Mouse (Mus musculus) megakaryocyte, adult 5-6 weeks (primary cell): ENCODE results near the gene Gm37240. TPM values are rescaled to one million over a fixed set of nuclear protein-coding genes. Genes with fewer than 3 reads are reported as not detected.
"Not testable (repeated sequence)": the region's sequence is repeated elsewhere in the genome, so short reads cannot be mapped to it uniquely, and the experiment has no call there.

Source experiments
- ATAC-seq: 2 replicates; pipeline ENCODE4 v1.8.0; 2016; ENCODE audit warnings: mild to moderate bottlenecking, inconsistent platforms; ENCODE audit not compliant: poor library complexity, severe bottlenecking
- total RNA-seq, 2 experiments: library from RNA; stranded (forward) in 1 of 2; stranded (reverse) in 1 of 2; fragments of 153-499, 151-499 nt in 1 of 2; fragments of 221-1000, 200-1000 nt in 1 of 2; gene quantifications; 2 replicates each; pipeline versions ENCODE4 v1.2.3 to v1.2.4; 2015 to 2017

The Gm37240 gene
- total RNA-seq, 2 experiments from 2014 or later: 0.07 to 0.15 TPM

DNA sequence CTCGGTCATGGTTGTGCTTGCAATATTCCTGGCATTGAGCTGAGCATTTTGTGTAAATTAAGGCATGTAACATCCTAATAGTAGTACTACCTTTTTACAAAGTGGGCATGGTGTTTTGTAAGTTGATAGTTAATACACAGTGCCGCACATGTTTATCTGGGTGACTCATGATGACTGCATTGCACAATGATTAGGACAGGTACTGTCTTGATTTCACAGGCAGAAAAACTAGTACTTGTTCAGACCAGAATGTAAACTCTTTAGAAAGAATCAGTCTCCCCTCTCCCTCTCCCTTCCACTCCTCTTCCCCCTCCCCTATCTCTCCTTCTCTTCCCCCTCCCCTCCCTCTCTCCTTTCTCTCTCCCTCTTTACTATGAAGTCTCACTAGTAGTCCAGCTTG lies 1284.6 kb downstream of the Gm37240 start:
- ATAC-seq: no peak

- no peak for ATAC-seq
Observed at GRCm38 (mm10) chr3:84601870-84602495, 1285.3 kb downstream of the Gm37240 start.

- ATAC-seq: no peak
Observed at GRCm38 (mm10) chr3:84598756-84599155, 1288.6 kb downstream of the Gm37240 start.

DNA sequence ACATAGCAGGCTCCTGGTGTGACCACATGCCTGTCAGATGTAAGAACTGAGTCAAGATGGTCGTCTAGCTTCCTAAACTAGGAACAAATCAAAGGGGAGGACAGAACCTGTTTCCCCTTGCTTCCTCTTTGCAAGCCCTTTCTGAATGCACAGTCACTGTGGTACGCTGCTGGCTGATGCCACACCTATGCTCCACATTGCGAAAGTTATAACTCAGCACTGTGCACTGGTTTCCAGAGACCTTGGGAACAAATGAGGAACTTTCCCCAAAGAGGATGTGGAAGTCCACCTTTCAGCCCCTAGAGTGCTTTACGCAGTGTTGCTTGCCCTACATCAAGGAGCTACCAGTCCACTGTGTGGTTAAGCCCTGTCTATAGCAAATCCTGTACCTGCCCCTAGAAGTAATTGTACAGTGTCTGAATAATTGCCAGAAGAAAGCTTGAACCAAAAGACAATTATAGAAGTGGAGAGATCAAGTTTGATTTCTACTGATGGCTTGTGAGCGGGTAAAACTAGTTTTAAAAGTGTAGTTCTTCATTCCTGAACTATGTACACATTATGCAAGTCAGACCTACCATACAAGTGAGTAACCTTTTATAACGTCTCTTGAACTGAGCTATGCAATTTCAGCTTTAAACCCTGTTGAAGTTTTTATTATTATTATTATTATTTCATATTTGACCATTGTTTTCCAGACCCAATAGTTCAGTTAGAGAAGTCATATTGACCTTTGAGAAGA lies 1289.2 kb downstream of the Gm37240 start:
- ATAC-seq: peak; percentile 97

DNA sequence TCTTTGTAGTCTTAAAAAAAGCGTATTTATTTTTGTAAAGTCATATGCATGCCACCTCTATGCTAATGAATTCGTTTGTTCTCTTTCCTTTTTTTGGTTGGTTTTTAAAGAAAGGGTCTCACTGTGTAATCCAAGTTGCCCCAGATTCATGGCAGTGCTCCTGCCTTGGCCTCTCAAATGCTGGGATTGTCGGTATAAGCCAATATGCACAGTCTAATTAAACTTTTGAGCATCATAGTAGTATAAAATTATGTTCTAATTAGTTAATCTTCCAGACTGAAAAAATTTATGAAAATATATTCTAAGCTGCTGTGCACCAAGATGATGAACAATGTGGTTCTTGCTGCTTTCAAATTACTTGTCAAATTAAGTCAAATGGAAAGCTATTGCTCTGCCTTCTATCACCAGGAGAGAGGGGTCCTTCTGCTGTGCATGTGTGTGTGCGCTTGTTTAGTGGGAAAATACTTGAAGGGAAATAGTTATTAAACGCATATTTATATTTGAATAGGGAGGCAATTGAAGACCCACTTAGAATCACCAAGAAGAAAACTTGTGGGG lies 1291.6 kb downstream of the Gm37240 start:
- no peak for ATAC-seq

DNA sequence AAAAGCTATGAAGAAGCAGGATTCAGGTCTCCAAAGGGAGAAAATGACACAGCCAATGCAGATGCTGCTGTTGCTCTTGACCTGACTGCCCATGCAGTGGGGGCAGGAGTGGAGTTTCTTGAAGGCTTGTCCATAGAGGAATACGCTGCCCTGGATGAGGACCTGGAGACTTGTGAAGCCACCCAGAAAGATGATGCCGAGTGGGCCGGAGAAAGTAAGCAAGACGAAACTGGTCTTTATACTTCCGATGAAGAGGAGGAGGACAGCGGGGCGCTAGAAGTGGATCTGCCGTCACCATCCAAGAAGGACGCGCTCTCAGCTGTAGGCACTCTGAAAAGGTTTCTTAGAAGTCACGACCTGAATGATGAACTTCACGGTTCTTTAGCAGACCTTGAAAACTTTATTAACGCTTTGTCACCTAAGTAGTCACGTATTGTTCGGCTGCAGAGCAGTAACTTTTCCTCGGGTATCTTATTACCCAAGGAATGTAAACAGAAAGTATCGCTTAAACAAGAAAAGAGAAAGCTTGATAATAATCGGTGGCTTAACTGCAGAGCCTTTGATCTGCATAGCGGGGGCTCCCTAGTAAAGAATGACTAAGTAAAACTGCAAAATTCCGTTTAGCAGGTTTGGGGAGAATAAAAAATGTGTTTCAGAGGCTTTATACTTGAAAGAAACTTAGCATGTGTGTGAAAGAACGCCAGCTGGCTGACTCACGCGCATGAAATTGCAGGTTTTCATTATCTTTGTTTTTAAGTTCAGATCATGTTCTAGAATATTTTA lies 1292.2 kb downstream of the Gm37240 start:
- ATAC-seq: 0 out of 2 replicates have a peak, but pooled peaks have one; percentile 17

DNA sequence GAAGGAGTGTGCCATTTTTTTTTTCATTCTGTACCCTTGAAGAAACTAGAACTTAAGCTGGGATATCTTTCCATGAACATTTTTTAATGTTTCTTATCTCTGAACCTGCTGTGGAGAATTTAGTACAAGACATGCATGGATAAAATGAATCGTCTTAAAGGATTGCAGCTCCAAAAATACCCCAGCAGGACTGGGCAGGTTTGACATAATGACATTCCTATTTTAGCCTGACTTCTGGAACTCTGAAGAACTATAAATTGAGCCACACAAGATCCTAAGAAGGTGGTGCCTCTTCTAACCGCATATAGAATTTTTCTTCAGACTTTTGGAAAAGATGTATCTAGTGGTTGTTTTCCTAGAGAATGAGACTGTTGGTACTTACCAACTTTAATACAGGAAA lies 1294.0 kb downstream of the Gm37240 start, which contains the start of gene Tigd4:
TSS of gene Tigd4 (plus strand) at position 301 of the 400 bp plus-strand sequence.
- no peak for ATAC-seq

GRCm38 (mm10) chr3:84586736-84587135 lies 1300.6 kb downstream of the Gm37240 start:
- no peak for ATAC-seq

DNA sequence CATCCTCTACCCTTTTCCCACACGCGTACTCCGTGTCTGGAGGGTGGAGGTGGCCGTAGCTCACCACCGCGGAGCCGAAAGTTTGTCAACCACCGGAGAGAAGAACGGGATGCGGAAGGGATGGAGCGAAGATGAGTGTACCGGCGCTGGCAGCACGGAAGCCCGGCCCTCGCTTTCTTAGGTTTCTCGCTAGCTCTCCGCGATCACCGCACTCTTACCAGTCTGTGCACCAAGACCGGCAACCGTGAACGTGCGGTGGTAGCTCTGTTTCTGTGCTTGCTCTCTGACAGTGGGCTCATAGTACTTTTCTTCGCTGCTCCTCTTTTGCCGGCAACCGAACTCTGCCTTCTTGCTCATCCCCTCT lies 1304.4 kb downstream of the Gm37240 start:
- peak; percentile 34; the same call in 1 of the 2 replicates for ATAC-seq

DNA sequence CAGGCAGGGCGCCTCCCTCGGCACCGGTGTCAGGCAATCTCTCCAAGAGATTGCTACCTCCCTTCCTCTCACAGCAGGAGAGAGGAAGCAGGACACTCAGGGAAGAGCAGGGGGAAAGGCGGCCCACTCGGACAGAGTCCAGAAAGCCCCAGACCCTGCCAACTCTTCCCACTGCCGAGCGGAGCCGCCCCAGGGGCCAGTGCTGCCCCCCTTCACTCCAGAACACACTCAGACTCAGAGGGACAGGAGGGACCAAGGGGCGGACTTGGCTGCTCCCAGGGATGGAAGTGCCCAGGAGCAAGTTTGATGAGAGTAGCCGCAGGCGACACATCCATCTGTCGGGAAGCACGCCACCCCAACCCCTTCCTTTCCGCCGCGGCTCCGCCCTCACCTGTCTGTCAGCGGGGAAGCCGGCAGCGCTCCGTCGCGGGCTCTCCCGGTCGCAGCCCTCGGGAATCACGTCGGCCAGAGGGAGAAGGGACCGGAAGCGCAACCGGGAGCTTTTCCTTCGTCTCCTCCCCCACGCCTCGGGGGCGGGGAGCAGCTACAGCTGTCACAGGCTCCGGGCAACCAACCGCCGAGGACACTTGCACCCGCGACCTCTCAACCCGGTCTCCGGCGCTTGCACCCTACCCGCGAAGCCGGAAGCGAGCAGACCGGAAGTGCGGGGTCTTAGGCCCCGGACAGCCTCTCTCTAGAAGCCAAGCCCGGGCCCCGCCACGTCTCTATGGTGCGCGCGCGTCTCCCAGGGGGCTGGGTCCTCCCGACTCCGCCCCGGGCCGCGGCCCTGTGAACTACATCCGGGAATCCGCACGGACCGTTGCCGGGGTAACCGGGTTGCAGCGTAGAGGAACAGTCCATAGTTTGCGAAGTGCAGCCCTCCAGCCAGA lies 1305.0 kb downstream of the Gm37240 start, which contains the start of gene Arfip1:
TSS of gene Arfip1 (minus strand) at position 603 of the 890 bp plus-strand sequence.
- ATAC-seq: peak; percentile 93

GRCm38 (mm10) chr3:84581696-84582022 lies 1305.7 kb downstream of the Gm37240 start:
- ATAC-seq: no peak

DNA sequence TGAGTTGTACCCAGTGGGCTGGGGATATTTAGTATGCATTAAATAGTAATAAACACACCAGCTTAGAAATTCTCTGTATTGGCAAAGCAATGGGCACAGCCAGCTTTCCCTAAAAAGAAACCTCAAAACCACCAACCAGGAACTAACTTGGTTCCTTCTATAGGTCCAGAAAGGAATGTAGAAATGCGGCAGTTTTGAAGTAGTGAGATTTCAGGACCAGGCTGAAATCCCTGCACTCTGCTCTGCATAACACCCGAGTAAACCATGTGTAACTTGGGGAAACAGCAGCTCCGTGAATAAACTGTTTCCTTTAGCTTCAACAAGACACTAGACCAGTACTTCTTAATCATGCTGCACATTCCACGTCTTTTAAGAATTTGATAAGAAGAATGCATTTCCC lies 1306.6 kb downstream of the Gm37240 start:
- no peak for ATAC-seq

DNA sequence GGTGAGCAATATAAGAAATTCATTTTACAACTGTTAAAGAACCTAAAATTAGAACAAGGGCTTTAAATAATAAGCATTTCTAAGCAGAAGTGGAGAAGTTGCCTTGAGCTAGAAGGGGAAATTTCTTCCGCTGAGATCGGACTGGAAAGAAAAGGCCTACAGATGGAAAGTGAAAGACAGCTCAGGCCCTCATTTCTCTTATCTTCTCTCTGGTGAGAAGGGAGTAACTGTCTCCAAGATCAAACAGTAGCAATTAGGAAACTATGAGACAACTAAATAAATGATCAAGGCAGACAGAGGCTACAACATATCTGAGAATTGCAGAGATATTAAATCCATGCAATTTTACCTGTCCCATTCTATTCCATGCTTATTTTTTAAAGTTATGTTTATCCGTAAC lies 1316.8 kb downstream of the Gm37240 start:
- no peak for ATAC-seq

DNA sequence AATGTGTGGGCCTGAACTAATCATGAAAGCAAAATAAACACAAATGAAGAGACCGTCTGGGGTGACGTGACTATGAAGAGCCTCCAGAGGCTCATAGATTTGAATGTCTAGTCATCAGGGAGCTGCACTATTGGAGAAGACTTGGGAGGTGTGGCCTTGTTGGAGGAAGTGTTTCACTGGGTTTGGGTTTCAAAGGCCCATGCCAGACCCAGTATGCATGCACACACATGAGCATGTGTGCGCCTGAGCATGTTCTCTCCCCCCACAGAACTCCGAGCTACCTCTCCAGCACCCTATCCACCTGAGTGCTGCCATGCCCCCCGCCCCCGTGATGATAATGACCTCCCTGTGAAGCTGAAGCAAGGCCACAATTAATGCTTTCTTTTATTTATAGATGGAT lies 1317.7 kb downstream of the Gm37240 start:
- ATAC-seq: 0 out of 2 replicates have a peak, but pooled peaks have one; percentile 33

- ATAC-seq: no peak
Observed at GRCm38 (mm10) chr3:84568540-84568939, 1318.8 kb downstream of the Gm37240 start.

DNA sequence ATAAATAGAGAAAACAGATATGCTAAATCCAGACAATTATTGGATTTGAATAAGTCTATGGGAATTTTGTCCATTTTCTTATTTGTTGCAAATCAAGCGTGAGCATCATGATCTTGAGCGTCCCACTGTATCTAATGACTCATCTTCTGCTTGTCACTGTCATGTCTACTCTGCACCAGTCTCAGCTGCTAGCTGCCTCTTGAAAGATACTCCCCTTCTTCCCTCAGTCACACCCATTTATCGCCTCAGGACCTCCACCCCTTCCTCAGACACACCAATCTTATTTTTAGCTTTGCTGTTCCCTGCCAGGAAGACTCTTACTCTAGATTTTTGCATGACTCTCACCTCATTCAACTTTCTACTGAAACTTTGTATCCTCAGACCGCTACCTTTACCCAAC lies 1323.9 kb downstream of the Gm37240 start:
- no peak for ATAC-seq

- not testable (repeated sequence) for ATAC-seq
Observed at GRCm38 (mm10) chr3:84562911-84563310, 1324.4 kb downstream of the Gm37240 start.

GRCm38 (mm10) chr3:84558301-84558700 lies 1329.0 kb downstream of the Gm37240 start:
- ATAC-seq: no peak

- ATAC-seq: no peak
Observed at GRCm38 (mm10) chr3:84555780-84556179, 1331.5 kb downstream of the Gm37240 start.

DNA sequence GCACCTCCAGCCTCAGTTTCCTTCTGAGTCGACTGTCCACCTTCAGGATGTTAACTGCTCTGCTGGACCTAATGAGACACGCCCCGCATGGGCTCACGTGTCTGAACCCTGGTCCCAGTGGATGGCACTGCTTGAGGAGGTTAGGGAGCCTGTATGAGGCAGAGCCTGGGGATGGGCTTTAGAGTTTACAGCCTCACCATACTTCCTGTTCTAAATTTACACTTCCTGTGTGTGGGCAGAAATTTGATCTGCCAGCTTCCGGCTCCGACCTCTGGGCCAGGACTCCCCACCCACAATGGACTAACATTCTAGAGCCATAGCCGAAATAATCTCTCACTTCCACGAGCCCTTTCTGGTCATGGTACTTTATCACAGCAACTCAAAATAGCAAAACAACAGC lies 1340.1 kb downstream of the Gm37240 start:
- ATAC-seq: peak; percentile 89
